Mouse (Mus musculus): ENCODE data around the gene Cdc25a.

DNA sequence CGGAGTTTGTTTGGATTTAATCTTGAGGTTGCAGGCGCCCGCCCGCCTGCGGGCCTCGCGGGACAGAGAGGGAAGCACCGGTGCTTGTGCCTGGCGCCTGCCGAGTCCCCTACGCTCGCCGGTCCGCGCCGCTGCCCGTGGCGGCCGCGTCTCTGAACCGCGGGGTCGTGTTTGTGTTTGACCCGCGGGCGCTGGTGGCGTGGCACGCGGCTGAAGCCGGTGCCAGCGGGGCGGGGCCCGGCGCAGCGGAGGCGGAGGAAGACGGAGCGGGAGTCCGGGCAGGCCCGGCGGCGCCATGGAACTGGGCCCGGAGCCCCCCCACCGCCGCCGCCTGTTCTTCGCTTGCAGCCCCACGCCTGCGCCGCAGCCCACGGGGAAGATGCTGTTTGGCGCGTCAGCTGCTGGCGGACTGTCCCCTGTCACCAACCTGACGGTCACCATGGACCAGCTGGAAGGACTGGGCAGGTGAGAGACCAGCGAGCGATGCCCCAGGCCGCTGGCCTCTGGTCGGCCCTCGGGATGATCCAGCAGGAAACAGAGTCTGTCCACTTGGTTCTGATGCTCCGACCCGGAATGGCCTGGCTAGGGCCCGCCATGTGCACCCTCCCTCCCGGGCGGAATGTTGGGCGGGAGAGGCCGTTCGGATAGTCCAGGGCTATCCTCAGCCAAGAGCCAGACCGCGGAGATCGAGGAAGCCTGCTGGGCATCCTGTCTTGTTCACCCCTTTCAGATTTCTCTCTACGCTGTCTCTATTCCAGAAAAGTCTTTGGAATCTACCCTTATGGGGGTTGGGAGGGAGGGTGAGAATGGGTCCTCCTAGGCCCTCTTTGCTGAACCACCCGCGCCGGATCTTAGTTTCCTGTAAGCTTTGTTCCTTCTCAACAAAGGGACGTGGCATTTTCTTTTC, 569 bp downstream of the Cdc25a start:
- TF ChIP-seq CTCF (IDR thresholded peaks at IDR 0.05; ENCODE audit: low read depth): no peak
- TF ChIP-seq EP300 (IDR thresholded peaks at IDR 0.05; ENCODE audit: low read depth): no peak
